ENCODE assay signal across 8 mouse cellular contexts in genomic region chr8:45975837-45976468, GRCm38 (mm10). TPM values are rescaled to one million over a fixed set of nuclear protein-coding genes. Genes with fewer than 3 reads are reported as not detected.
DNase-seq lines count a peak whose midpoint lies in the region; ATAC-seq and TF ChIP-seq lines count a peak whose summit lies in the region.

No protein-coding gene starts in this region.

- TF ChIP-seq CTCF in layer of hippocampus, adult 2 months (conservative IDR thresholded peaks at IDR 0.05) = no peak

- H3K27ac ChIP-seq in layer of hippocampus, adult 2 months = peak overlapping the region; percentile 81
- H3K27ac ChIP-seq in embryonic facial prominence, embryonic 11.5 days (replicated peaks; ENCODE audit: low read depth, low read length) = no peak overlapping the region
- H3K27ac ChIP-seq in intestine, embryonic 14.5 days (ENCODE audit: low read depth) = no peak overlapping the region

- H3K4me1 ChIP-seq in embryonic facial prominence, embryonic 11.5 days (ENCODE audit: control insufficient read depth, insufficient read depth, low read length) = no peaks in the 10 kb centered on the region
- no peaks in the 10 kb centered on the region; the same call in 1 of the 2 replicates for H3K4me1 ChIP-seq in intestine, embryonic 14.5 days (replicated peaks; ENCODE audit: control insufficient read depth, insufficient read depth, low read length)

- peak overlapping the region; percentile 51 for H3K4me2 ChIP-seq in embryonic facial prominence, embryonic 11.5 days (ENCODE audit: low read depth, low read length)
- H3K4me2 ChIP-seq in intestine, embryonic 14.5 days (ENCODE audit: low read length) = peak overlapping the region; percentile 75

- 68% methylated on average over 11 of the region's 11 CpGs for whole genome bisulfite sequencing in embryonic facial prominence, embryonic 11.5 days
- 65% methylated on average over 11 of the region's 11 CpGs for WGBS in intestine, embryonic 14.5 days

- H3K27me3 ChIP-seq in embryonic facial prominence, embryonic 11.5 days (ENCODE audit: control insufficient read depth, insufficient read depth, low read length) = no peaks in the 10 kb centered on the region
- no peaks in the 10 kb centered on the region for H3K27me3 ChIP-seq in intestine, embryonic 14.5 days (replicated peaks; ENCODE audit: control insufficient read depth, insufficient read depth, low read length)

- DNase-seq in layer of hippocampus, adult 2 months (ENCODE audit: low spot score in 2 of 2) = no peak
- DNase-seq in layer of hippocampus, adult 9-11 months = no peak
- DNase-seq in embryonic facial prominence, embryonic 11.5 days (ENCODE audit: low spot score) = no peak
- no peak for DNase-seq in intestine, embryonic 14.5 days (ENCODE audit: low spot score)
- no peak for DNase-seq in MN1 (ENCODE audit: low spot score)
- DNase-seq in kidney, postnatal 4 days = no peak
- DNase-seq in kidney, postnatal 10 days = no peak

- no peak for ATAC-seq in embryonic facial prominence, embryonic 11.5 days (replicated peaks; ENCODE audit: insufficient number of reproducible peaks, low FRiP score, low TSS enrichment, low read depth)
- ATAC-seq in intestine, embryonic 14.5 days (replicated peaks; ENCODE audit: low FRiP score, low TSS enrichment, low read depth) = peak; percentile 5; the same call in 1 of the 2 replicates
- peak; percentile 12; the same call in 1 of the 2 replicates for ATAC-seq in monocyte, adult 5-6 weeks (replicated peaks; ENCODE audit: insufficient number of reproducible peaks, low FRiP score, low TSS enrichment, poor library complexity, severe bottlenecking)

- peak overlapping the region; percentile 37 for H3K9ac ChIP-seq in embryonic facial prominence, embryonic 11.5 days (replicated peaks; ENCODE audit: low read length)
- H3K9ac ChIP-seq in intestine, embryonic 14.5 days (ENCODE audit: low read length) = peak overlapping the region; percentile 70

- no peaks in the 10 kb centered on the region; the same call in 1 of the 2 replicates for H3K36me3 ChIP-seq in embryonic facial prominence, embryonic 11.5 days (replicated peaks; ENCODE audit: control insufficient read depth, insufficient read depth, low read depth, low read length)
- peaks cover 8% of the 10 kb centered on the region for H3K36me3 ChIP-seq in intestine, embryonic 14.5 days (ENCODE audit: control insufficient read depth, insufficient read depth, low read length)

- H3K4me3 ChIP-seq in layer of hippocampus, adult 2 months = peak overlapping the region; percentile 73
- H3K4me3 ChIP-seq in embryonic facial prominence, embryonic 11.5 days (ENCODE audit: low read depth, low read length) = peak overlapping the region; percentile 54
- H3K4me3 ChIP-seq in intestine, embryonic 14.5 days (ENCODE audit: low read depth, low read length) = peak overlapping the region; percentile 83

- H3K9me3 ChIP-seq in embryonic facial prominence, embryonic 11.5 days (replicated peaks; ENCODE audit: control insufficient read depth, low read length) = no peaks in the 10 kb centered on the region
- H3K9me3 ChIP-seq in intestine, embryonic 14.5 days (ENCODE audit: control insufficient read depth, low read length) = no peaks in the 10 kb centered on the region

RNA-seq across cellular contexts. Expression of gene Ufsp2, which starts 0.6 kb away (rescaled TPM):
- total RNA-seq in layer of hippocampus, adult 2 months (2021) = 10 to 100 TPM; 48.2 to 51.3 TPM
- 54.2 and 54.5 TPM in 2 replicates for polyA plus RNA-seq in embryonic facial prominence, embryonic 11.5 days (2014; fragmentation: Nextera tagmentation; extraction: Ambion mirVana)
- polyA plus RNA-seq in intestine, embryonic 14.5 days (2014; fragmentation: Nextera tagmentation; extraction: Ambion mirVana) = 77.6 and 78.3 TPM in 2 replicates
- total RNA-seq in monocyte, adult 5-6 weeks (2017) = 59.2 to 74.7 TPM (median 73.5 TPM) in 3 replicates

RNA-seq across cellular contexts. Expression of gene 1700029J07Rik, which starts 0.9 kb away (rescaled TPM):
- 1 to 10 TPM; 2.4 to 3.3 TPM for total RNA-seq in layer of hippocampus, adult 2 months (2021)
- 1.9 and 2.6 TPM in 2 replicates for polyA plus RNA-seq in embryonic facial prominence, embryonic 11.5 days (2014; fragmentation: Nextera tagmentation; extraction: Ambion mirVana)
- 2.3 and 3.8 TPM in 2 replicates for polyA plus RNA-seq in intestine, embryonic 14.5 days (2014; fragmentation: Nextera tagmentation; extraction: Ambion mirVana)
- total RNA-seq in monocyte, adult 5-6 weeks (2017) = 0.32 to 2.5 TPM (median 2.1 TPM) in 3 replicates

RNA-seq across cellular contexts. Expression of gene Lrp2bp, which starts 23.1 kb away (rescaled TPM):
- under 1 TPM in 1 of 2 experiments, not detected in 1; 0.29 TPM for total RNA-seq in layer of hippocampus, adult 2 months (2021)
- polyA plus RNA-seq in embryonic facial prominence, embryonic 11.5 days (2014; fragmentation: Nextera tagmentation; extraction: Ambion mirVana) = 0.28 and 0.61 TPM in 2 replicates
- 0.16 and 0.18 TPM in 2 replicates for polyA plus RNA-seq in intestine, embryonic 14.5 days (2014; fragmentation: Nextera tagmentation; extraction: Ambion mirVana)
- total RNA-seq in monocyte, adult 5-6 weeks (2017) = 0.19 TPM in 1 of 3 replicates, not detected in the others

RNA-seq across cellular contexts. Expression of gene Ankrd37, which starts 29.6 kb away (rescaled TPM):
- 10 to 100 TPM in 1 of 2 experiments, 1 to 10 TPM in 1; 9.1 to 11.2 TPM for total RNA-seq in layer of hippocampus, adult 2 months (2021)
- 17.1 and 19.4 TPM in 2 replicates for polyA plus RNA-seq in embryonic facial prominence, embryonic 11.5 days (2014; fragmentation: Nextera tagmentation; extraction: Ambion mirVana)
- 21.7 and 22.7 TPM in 2 replicates for polyA plus RNA-seq in intestine, embryonic 14.5 days (2014; fragmentation: Nextera tagmentation; extraction: Ambion mirVana)
- 7.3 to 18.8 TPM (median 11.7 TPM) in 3 replicates for total RNA-seq in monocyte, adult 5-6 weeks (2017)

RNA-seq across cellular contexts. Expression of gene Ccdc110, which starts 41.5 kb away (rescaled TPM):
- under 1 TPM; 0.61 to 0.69 TPM for total RNA-seq in layer of hippocampus, adult 2 months (2021)
- polyA plus RNA-seq in embryonic facial prominence, embryonic 11.5 days (2014; fragmentation: Nextera tagmentation; extraction: Ambion mirVana) = 0.13 TPM in 1 of 2 replicates, not detected in the other
- polyA plus RNA-seq in intestine, embryonic 14.5 days (2014; fragmentation: Nextera tagmentation; extraction: Ambion mirVana) = not detected in 2 replicates
- total RNA-seq in monocyte, adult 5-6 weeks (2017) = not detected in 3 replicates
